Mouse (Mus musculus): ENCODE measurements around the gene 9530077C05Rik. TPM values are rescaled to one million over a fixed set of nuclear protein-coding genes. Genes with fewer than 3 reads are reported as not detected.

9530077C05Rik gene
- polyA plus RNA-seq (2016; fragmentation: Nextera tagmentation; extraction: Ambion mirVana): 4.6 and 4.8 TPM in 2 replicates

DNA sequence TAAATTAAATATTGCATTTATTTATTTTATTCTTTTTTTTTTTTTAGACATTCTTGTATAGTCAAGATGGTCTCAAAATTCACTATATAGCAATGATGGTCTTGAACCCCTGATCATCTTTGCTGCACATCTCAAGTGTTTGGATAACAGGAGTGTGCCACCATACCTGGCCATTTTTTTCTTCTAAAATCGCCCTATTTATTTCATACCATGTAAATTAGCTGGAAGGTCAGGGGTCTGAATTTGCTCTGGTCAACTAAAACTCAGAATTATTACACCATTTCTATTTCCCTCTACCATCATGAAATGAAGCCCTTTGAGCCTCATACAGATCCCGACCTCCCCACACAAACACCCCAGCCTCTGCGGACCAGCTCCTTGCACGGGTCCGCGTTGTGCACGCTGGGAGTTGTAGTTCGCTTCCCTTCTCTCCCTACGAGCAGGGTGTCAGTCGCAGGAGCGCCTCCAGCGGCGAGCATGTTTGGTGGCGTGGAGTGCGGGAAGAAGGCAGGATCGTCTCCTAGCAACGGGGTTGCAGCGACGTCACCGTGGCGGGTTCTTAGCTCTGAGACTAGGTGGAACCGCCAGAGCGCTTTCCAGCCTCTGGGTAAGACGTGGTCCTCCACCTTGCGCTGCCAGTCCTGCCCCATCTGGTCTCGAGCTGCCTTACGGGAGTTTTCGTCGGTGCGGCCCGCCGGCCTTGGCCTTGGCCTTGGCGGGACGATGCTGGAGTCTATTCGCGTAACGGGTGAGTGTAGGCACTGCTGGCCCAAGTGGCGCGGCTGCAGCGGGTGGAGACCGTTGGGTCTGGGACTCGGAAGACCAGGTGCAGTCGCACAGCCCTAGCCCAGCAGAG lies at the start of gene 9530077C05Rik:
TSS of gene 9530077C05Rik (plus strand) at position 512 of the 856 bp plus-strand sequence.
- Histone ChIP-seq H3K27me3 (no peaks in the 10 kb centered on the region), H3K9me3 (no peaks in the 10 kb centered on the region), H3K4me3 (peak within 1 kb of the TSS; percentile 58), H3K27ac (no peak within 1 kb of the TSS), H3K9ac (peak within 1 kb of the TSS; percentile 40), H3K36me3 (no peaks in the 10 kb centered on the region), H3K4me2 (replicated peaks) (peak within 1 kb of the TSS; percentile 79), H3K4me1 (no peaks in the 10 kb centered on the region)
- under 1% methylated on average over 43 of the region's 43 CpGs for WGBS
- peak; percentile 97 for ATAC-seq (ENCODE audit: insufficient number of reproducible peaks, insufficient read depth, low FRiP score, low TSS enrichment)

DNA sequence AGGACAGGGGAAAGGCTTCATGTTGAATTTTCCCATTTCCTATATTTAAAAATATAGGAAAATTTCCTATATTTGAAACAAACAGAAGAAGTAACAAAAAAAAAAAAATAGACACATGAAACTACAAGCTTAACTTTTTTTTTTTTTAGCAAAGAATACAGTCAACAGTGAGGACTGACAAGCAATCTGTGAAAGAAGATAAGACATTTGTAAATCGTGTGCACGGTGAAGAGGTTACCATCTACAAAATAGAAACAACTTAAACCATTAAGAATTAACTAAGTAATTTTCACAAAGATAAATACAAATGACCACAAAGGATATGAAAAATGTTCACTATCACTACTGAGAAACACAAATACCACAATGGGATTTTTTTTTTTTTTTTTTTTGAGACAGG lies 45.1 kb upstream of the 9530077C05Rik start:
- no peak overlapping the region for H3K4me2 ChIP-seq (replicated peaks)
- WGBS: 96% methylated on average over 2 of the region's 2 CpGs
- no peak overlapping the region for H3K27ac ChIP-seq
- H3K9me3 ChIP-seq: no peaks in the 10 kb centered on the region
- H3K4me3 ChIP-seq: no peak overlapping the region
- peaks cover 72% of the 10 kb centered on the region for H3K36me3 ChIP-seq
- no peak overlapping the region for H3K9ac ChIP-seq
- H3K27me3 ChIP-seq: no peaks in the 10 kb centered on the region
- H3K4me1 ChIP-seq: no peaks in the 10 kb centered on the region
- no peak for ATAC-seq (ENCODE audit: insufficient number of reproducible peaks, insufficient read depth, low FRiP score, low TSS enrichment)

DNA sequence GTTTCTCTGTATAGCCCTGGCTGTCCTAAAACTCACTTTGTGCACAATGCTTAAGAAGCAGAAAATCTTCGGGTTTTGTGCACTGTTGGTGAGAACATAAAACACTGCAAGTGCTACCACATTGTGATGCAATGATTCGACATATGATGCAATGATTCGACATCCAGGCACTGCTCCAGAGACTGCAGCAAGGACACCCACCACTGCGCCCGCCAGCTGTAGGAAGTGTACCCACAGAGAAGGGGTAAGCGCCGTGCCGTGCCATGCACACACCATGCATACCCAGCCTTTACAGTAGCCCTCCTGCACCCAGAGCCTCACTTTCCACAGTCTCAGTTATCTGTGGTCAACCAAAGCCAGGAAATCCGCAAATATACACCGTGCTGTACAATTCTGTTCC lies 44.7 kb upstream of the 9530077C05Rik start:
- no peaks in the 10 kb centered on the region for H3K27me3 ChIP-seq
- 97% methylated on average over 10 of the region's 10 CpGs for WGBS
- H3K9ac ChIP-seq: no peak overlapping the region
- no peaks in the 10 kb centered on the region for H3K9me3 ChIP-seq
- no peak overlapping the region for H3K27ac ChIP-seq
- H3K36me3 ChIP-seq: peaks cover 74% of the 10 kb centered on the region
- no peak overlapping the region for H3K4me2 ChIP-seq (replicated peaks)
- H3K4me3 ChIP-seq: no peak overlapping the region
- no peak for ATAC-seq (ENCODE audit: insufficient number of reproducible peaks, insufficient read depth, low FRiP score, low TSS enrichment)
- no peaks in the 10 kb centered on the region for H3K4me1 ChIP-seq

DNA sequence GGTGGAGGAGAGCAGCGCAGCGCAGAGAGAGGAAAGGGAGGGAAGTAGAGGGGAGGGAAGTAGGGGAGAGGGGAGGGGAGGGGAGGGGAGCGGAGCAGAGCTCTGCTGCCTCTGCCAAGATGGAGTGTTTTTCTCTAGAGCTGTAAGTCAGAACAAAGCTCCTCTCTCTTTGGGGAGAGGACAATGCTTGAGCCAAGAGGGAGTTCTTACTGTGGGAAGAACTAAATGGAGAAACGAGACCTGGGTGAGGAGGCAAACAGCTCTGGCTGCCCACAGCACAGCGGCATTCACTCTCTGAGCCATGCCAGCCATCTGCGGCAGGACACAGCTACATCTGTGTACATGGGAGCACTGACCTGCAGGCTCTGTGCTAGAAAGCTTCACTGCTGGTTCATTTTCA lies 43.3 kb upstream of the 9530077C05Rik start:
- H3K4me3 ChIP-seq: no peak overlapping the region
- H3K36me3 ChIP-seq: peaks cover 75% of the 10 kb centered on the region
- no peaks in the 10 kb centered on the region for H3K27me3 ChIP-seq
- no peak overlapping the region for H3K4me2 ChIP-seq (replicated peaks)
- no peaks in the 10 kb centered on the region for H3K9me3 ChIP-seq
- no peak overlapping the region for H3K9ac ChIP-seq
- ATAC-seq (ENCODE audit: insufficient number of reproducible peaks, insufficient read depth, low FRiP score, low TSS enrichment): no peak
- no peaks in the 10 kb centered on the region for H3K4me1 ChIP-seq
- H3K27ac ChIP-seq: no peak overlapping the region
- 80% methylated on average over 6 of the region's 6 CpGs for WGBS

DNA sequence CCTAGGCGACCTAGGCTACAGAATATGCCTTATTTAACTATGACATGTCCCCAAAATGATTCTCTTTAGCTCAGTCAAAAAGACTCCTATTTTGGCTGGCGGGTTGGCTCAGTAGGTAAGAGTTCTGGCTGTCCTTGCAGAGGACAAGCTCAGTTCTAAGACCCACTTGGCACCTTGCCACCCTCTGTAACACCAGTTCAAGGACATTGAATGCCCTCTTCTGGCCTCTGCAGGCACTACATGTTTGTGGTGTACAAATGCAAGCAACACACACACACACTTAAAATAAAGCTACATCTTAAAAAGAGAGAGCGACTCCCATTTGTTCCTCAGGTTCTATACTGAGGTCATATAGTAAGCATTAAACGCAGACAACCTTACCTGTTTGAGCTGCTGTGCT lies 38.6 kb upstream of the 9530077C05Rik start:
- Histone ChIP-seq H3K27ac (no peak overlapping the region), H3K9me3 (no peaks in the 10 kb centered on the region), H3K9ac (no peak overlapping the region), H3K36me3 (peaks cover 78% of the 10 kb centered on the region), H3K4me3 (no peak overlapping the region), H3K27me3 (no peaks in the 10 kb centered on the region), H3K4me1 (no peaks in the 10 kb centered on the region), H3K4me2 (replicated peaks) (no peak overlapping the region)
- WGBS: 96% methylated on average over 4 of the region's 4 CpGs
- no peak for ATAC-seq (ENCODE audit: insufficient number of reproducible peaks, insufficient read depth, low FRiP score, low TSS enrichment)

DNA sequence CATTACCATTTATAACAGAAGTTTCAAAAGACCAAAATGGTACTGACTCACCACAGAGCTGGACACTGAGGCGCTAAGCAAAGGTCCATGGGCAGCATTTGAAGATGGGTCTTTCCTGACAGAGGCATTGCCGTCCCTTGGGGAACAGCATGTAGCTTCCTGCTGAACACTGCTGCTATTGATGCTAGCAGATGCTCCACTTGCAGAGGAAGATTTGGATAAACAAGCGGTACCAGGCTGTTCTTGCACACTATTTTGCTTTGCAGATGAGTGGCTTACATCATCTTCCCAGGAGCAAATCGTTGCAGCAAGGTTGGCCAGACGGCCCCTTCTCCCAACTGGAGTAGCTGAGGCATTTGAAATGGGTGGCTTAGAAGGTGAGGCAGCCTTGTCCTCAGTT lies 35.2 kb upstream of the 9530077C05Rik start:
- Histone ChIP-seq H3K4me2 (replicated peaks) (no peak overlapping the region), H3K27me3 (no peaks in the 10 kb centered on the region), H3K4me3 (no peak overlapping the region), H3K9me3 (no peaks in the 10 kb centered on the region), H3K36me3 (peaks cover 79% of the 10 kb centered on the region), H3K9ac (no peak overlapping the region), H3K4me1 (no peaks in the 10 kb centered on the region), H3K27ac (no peak overlapping the region)
- ATAC-seq (ENCODE audit: insufficient number of reproducible peaks, insufficient read depth, low FRiP score, low TSS enrichment): no peak
- 80% methylated on average over 5 of the region's 5 CpGs for WGBS

DNA sequence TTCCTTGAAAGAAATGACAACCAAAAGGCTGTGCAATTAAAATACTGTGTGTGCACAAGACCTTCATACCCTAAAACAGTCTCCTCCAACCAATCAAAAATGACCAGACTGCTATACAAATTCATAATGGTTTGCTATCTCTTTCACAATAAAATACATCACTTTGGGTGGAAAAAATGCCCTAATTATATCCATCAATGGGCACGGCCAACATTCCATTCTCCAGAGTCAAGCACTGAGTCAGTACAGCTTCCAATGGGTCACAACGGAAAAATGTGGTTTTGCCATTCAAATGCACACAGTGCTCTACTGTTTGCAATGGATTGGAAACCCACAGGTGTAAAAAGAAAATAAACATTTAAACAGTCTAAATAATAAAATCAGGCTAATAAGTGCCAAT lies 25.4 kb upstream of the 9530077C05Rik start:
- 75% methylated on average over 2 of the region's 2 CpGs for WGBS
- Histone ChIP-seq H3K27me3 (no peaks in the 10 kb centered on the region), H3K9ac (no peak overlapping the region), H3K4me1 (peaks cover 15% of the 10 kb centered on the region), H3K4me2 (replicated peaks) (no peak overlapping the region), H3K36me3 (peaks cover 11% of the 10 kb centered on the region), H3K27ac (no peak overlapping the region), H3K4me3 (no peak overlapping the region), H3K9me3 (no peaks in the 10 kb centered on the region)
- no peak for ATAC-seq (ENCODE audit: insufficient number of reproducible peaks, insufficient read depth, low FRiP score, low TSS enrichment)

DNA sequence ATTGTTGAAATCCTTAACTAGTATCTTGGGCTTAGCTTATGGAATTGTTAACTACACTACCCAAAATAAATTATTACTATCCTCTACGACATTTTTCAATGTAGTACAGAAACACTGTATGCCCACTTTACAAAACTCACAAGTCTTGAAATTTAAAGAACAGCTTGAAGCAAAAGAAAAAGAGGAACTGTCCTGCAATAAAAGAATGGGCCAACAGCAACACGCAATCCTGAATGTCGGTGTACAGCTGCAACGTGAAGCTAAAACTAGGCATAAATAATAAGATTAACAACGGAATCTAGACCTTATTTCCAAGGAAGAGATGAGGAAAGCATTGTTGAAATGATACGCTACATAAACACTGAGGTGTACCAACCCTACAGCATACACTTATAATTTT lies 23.4 kb upstream of the 9530077C05Rik start:
- peak overlapping the region; percentile 88 for H3K9ac ChIP-seq
- H3K4me2 ChIP-seq (replicated peaks): peak overlapping the region; percentile 65
- no peaks in the 10 kb centered on the region for H3K27me3 ChIP-seq
- 21% methylated on average over 6 of the region's 6 CpGs for WGBS
- no peaks in the 10 kb centered on the region for H3K36me3 ChIP-seq
- H3K4me3 ChIP-seq: peak overlapping the region; percentile 88
- peak overlapping the region; percentile 85; the same call in 1 of the 2 replicates for H3K27ac ChIP-seq
- H3K9me3 ChIP-seq: no peaks in the 10 kb centered on the region
- no peak for ATAC-seq (ENCODE audit: insufficient number of reproducible peaks, insufficient read depth, low FRiP score, low TSS enrichment)
- peaks cover 15% of the 10 kb centered on the region for H3K4me1 ChIP-seq

DNA sequence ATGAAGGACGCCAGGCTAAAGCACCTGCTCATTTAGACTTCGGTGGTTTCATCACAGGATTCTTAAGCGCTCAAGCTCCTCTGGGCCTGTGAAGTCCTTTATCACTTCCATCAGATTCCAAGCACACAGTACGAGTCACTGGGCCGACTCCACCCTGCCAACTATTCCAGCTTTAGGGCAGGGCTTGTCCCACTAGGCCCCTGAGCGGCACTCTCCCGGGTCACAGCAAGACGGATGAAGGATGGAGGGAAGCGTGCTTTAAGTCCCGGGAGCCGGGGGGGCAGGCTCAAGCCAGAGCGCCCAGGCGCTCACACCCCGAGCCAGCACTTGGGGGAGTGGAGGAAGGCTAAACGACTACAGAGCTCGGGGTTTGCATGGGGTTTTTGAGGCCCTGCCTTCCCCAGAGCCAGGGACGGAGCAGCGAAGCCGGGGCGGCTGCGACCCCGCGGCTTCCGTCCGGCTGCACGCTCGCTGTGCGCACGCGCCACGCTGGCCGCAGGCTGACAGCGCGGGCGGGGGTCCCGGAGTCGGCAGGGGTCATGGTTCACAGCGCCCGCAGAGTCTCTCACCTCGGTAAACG lies 22.8 kb upstream of the 9530077C05Rik start:
- H3K36me3 ChIP-seq: no peaks in the 10 kb centered on the region
- no peaks in the 10 kb centered on the region for H3K9me3 ChIP-seq
- H3K4me3 ChIP-seq: peak overlapping the region; percentile 88
- H3K4me2 ChIP-seq (replicated peaks): peak overlapping the region; percentile 65
- peak; percentile 71 for ATAC-seq (ENCODE audit: insufficient number of reproducible peaks, insufficient read depth, low FRiP score, low TSS enrichment)
- peak overlapping the region; percentile 85 for H3K27ac ChIP-seq
- under 1% methylated on average over 41 of the region's 41 CpGs for WGBS
- no peaks in the 10 kb centered on the region for H3K27me3 ChIP-seq
- H3K4me1 ChIP-seq: peaks cover 15% of the 10 kb centered on the region
- peak overlapping the region; percentile 88 for H3K9ac ChIP-seq

DNA sequence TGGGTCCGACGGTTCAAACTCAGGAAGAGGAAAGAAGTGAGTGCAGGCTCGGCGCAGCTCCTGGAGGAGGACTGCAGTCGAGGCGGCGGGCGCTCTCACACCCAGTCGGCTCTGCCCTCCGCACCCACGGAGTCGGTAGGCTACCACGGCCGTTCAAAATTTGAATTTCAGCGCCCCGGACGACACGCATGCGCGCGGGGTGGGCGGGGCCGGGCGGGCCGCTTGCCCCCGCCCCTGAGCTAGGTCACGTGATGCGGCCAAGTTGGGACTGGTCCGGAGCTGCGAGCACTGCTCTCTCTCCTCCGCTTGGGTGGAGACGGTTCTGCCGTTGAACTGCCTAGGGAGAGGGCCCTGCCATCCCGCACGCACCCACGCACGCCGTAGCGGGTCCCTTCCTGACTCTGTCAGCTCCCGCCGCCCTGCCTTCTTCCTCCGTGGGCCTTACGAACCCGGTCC lies 22.3 kb upstream of the 9530077C05Rik start, which contains the start of gene Anln:
TSS of gene Anln (minus strand) at position 168 of the 456 bp plus-strand sequence.
- H3K9me3 ChIP-seq: no peaks in the 10 kb centered on the region
- H3K36me3 ChIP-seq: no peaks in the 10 kb centered on the region
- peaks cover 15% of the 10 kb centered on the region for H3K4me1 ChIP-seq
- H3K27ac ChIP-seq: peak within 1 kb of the TSS; percentile 85
- H3K9ac ChIP-seq: peak within 1 kb of the TSS; percentile 88
- peak; percentile 96 for ATAC-seq (ENCODE audit: insufficient number of reproducible peaks, insufficient read depth, low FRiP score, low TSS enrichment)
- under 1% methylated on average over 44 of the region's 44 CpGs for WGBS
- H3K27me3 ChIP-seq: no peaks in the 10 kb centered on the region
- H3K4me2 ChIP-seq (replicated peaks): peak within 1 kb of the TSS; percentile 65
- H3K4me3 ChIP-seq: peak within 1 kb of the TSS; percentile 88

DNA sequence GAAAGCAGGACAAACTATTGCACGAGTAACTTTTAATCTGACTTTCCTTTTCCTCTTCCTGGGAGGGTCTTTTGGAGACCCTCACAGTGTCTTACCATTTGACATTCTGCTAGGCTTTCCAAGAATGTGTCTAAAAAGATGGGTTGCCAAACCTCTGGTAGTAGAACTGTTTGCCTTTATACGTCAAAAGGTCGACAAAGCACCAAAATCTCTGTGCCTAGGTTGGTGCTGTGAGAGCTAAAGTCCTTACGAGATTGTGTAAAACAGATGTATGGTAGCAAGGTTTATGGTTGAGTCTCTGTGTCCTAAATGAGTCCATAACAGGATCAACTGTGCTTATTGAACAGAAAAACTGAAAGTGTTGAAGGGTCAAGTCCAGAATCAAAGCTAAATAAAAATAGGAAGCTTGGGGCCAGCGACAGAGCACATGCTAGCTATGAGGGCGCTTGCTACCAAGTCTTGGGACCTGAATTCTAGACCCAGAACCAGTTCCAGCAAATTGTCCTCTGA lies 21.5 kb upstream of the 9530077C05Rik start:
- WGBS: 71% methylated on average over 6 of the region's 6 CpGs
- Histone ChIP-seq H3K4me2 (replicated peaks) (peak overlapping the region; percentile 65), H3K36me3 (no peaks in the 10 kb centered on the region), H3K27ac (no peak overlapping the region), H3K9ac (no peak overlapping the region), H3K4me3 (peak overlapping the region; percentile 88; the same call in 1 of the 2 replicates), H3K4me1 (peaks cover 15% of the 10 kb centered on the region), H3K27me3 (no peaks in the 10 kb centered on the region), H3K9me3 (no peaks in the 10 kb centered on the region)
- no peak for ATAC-seq (ENCODE audit: insufficient number of reproducible peaks, insufficient read depth, low FRiP score, low TSS enrichment)

DNA sequence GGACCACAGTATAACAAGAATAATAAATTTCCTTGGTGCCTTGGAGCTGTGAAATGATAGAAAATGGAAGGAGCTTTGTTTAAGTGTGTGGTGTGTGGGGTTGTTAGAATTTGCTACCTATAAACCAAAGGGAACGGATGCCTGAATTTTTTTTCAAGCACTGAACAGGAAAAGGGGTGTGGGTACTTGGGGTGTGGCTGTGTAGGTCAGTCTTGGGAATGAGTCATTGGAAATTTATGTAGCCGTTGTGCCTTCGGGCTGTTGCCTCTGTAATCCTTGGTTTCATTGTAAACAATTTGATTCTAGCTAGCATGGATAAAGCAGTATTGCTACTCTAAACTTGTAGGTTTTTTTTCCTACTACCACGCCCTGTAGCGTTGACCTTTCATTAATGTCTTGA lies 20.9 kb upstream of the 9530077C05Rik start:
- H3K27me3 ChIP-seq: no peaks in the 10 kb centered on the region
- H3K4me1 ChIP-seq: peaks cover 15% of the 10 kb centered on the region
- no peak for ATAC-seq (ENCODE audit: insufficient number of reproducible peaks, insufficient read depth, low FRiP score, low TSS enrichment)
- no peak overlapping the region for H3K27ac ChIP-seq
- no peaks in the 10 kb centered on the region for H3K36me3 ChIP-seq
- 90% methylated on average over 5 of the region's 5 CpGs for WGBS
- H3K4me3 ChIP-seq: no peak overlapping the region
- H3K9me3 ChIP-seq: no peaks in the 10 kb centered on the region
- H3K9ac ChIP-seq: no peak overlapping the region
- H3K4me2 ChIP-seq (replicated peaks): no peak overlapping the region

Measured in embryonic facial prominence, embryonic 12.5 days (tissue).